ENCODE assay signal across 21 mouse cellular contexts in the genomic region with DNA sequence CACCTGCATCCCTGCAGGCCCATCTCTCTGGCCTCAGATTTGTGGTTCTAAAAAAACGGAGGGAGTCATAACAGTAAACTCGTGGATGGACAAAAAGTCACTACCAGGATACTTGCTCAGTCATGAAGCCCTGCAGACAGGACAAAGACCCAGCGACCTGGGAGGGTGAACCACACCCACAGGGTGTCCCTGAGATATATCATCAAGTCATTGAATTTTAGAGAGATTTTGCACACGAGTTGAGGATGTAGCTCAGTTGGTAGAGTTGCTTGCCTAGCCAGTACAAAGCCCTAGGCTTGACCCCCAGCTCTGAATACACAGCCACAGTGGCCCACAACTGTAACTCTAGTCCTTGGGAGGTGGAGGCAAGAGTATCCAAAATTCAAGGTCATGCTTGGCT. TPM values are rescaled to one million over a fixed set of nuclear protein-coding genes. Genes with fewer than 3 reads are reported as not detected.
DNase-seq lines count a peak whose midpoint lies in the region; ATAC-seq and TF ChIP-seq lines count a peak whose summit lies in the region.
"Had no signal": no experiment of that assay in that cellular context is flagged by ENCODE, and none has a peak within 500 bp of the region (broad histone marks: within the 10 kb centered on the region; RNA-seq: fewer than 3 reads in every experiment).

No protein-coding gene starts in this region.

- WGBS in heart, postnatal 0 days = 75% methylated on average over 4 of the region's 4 CpGs
- 80% methylated on average over 4 of the region's 4 CpGs for WGBS in midbrain, embryonic 10.5 days
- 80% methylated on average over 4 of the region's 4 CpGs for WGBS in midbrain, embryonic 13.5 days
- WGBS in stomach, postnatal 0 days = 67% methylated on average over 4 of the region's 4 CpGs

- DNase-seq in gastrocnemius, adult 2 months = no peak
- DNase-seq in gastrocnemius, adult 8-10 months (ENCODE audit: low spot score in 2 of 2) = no peak
- no peak for DNase-seq in heart, postnatal 0 days (ENCODE audit: low spot score)
- no peak for DNase-seq in heart, postnatal 14 days
- no peak for DNase-seq in midbrain, embryonic 10.5 days (ENCODE audit: low spot score)
- DNase-seq in stomach, postnatal 0 days (ENCODE audit: low spot score) = no peak
- no peak for DNase-seq in embryo, embryonic 10.5 days (ENCODE audit: low spot score)
- DNase-seq: cerebellum, adult 11-12 months; gastrocnemius, postnatal 10 days; liver had no signal

- no peaks in the 10 kb centered on the region for H3K27me3 ChIP-seq in heart, postnatal 0 days (ENCODE audit: control insufficient read depth, insufficient read depth, low read length)
- no peaks in the 10 kb centered on the region for H3K27me3 ChIP-seq in midbrain, embryonic 10.5 days (ENCODE audit: low read depth, poor library complexity, severe bottlenecking)
- no peaks in the 10 kb centered on the region for H3K27me3 ChIP-seq in midbrain, embryonic 13.5 days
- H3K27me3 ChIP-seq in stomach, postnatal 0 days (ENCODE audit: control insufficient read depth, insufficient read depth, low read length) = no peaks in the 10 kb centered on the region
- H3K27me3 ChIP-seq: hindbrain, embryonic 15.5 days; Patski had no signal

- TF ChIP-seq CTCF in gastrocnemius, adult 2 months (IDR thresholded peaks at IDR 0.05) = no peak
- no peak for TF ChIP-seq CTCF in heart, postnatal 0 days (IDR thresholded peaks at IDR 0.05; ENCODE audit: low read depth)
- TF ChIP-seq CTCF in stomach, postnatal 0 days (IDR thresholded peaks at IDR 0.05; ENCODE audit: low read depth) = no peak

- intact Hi-C loops in gastrocnemius, adult 2 months (cut with DNase I) = no loop called here
- intact Hi-C loops in heart, postnatal 14 days (cut with DNase I) = loop anchor here (5.0 kb wide), 1 partner anchor 36 kb away; no protein-coding TSS in a partner anchor

- H3K27ac ChIP-seq in gastrocnemius, adult 2 months = peak overlapping the region; percentile 31; the same call in 1 of the 2 replicates
- peak overlapping the region; percentile 71 for H3K27ac ChIP-seq in heart, postnatal 0 days (ENCODE audit: low read depth)
- H3K27ac ChIP-seq in midbrain, embryonic 10.5 days (replicated peaks) = peak overlapping the region; percentile 71
- H3K27ac ChIP-seq in midbrain, embryonic 13.5 days = no peak overlapping the region
- 0 out of 2 replicates have a peak overlapping the region, but pooled peaks have one; percentile 24 for H3K27ac ChIP-seq in stomach, postnatal 0 days (replicated peaks)
- H3K27ac ChIP-seq: hindbrain, embryonic 15.5 days had no signal

- H3K36me3 ChIP-seq in heart, postnatal 0 days (replicated peaks; ENCODE audit: control insufficient read depth, insufficient read depth, low read length) = no peaks in the 10 kb centered on the region
- no peaks in the 10 kb centered on the region for H3K36me3 ChIP-seq in midbrain, embryonic 10.5 days
- H3K36me3 ChIP-seq in midbrain, embryonic 13.5 days = no peaks in the 10 kb centered on the region
- H3K36me3 ChIP-seq in stomach, postnatal 0 days (ENCODE audit: control insufficient read depth, insufficient read depth, low read length) = no peaks in the 10 kb centered on the region
- H3K36me3 ChIP-seq: hindbrain, embryonic 15.5 days had no signal

- no peaks in the 10 kb centered on the region for H3K9me3 ChIP-seq in heart, postnatal 0 days (replicated peaks; ENCODE audit: control insufficient read depth, low read length)
- H3K9me3 ChIP-seq in midbrain, embryonic 10.5 days (replicated peaks) = no peaks in the 10 kb centered on the region
- no peaks in the 10 kb centered on the region for H3K9me3 ChIP-seq in midbrain, embryonic 13.5 days
- H3K9me3 ChIP-seq in stomach, postnatal 0 days (ENCODE audit: control insufficient read depth, low read length) = no peaks in the 10 kb centered on the region
- H3K9me3 ChIP-seq: hindbrain, embryonic 15.5 days had no signal

- ATAC-seq in heart, postnatal 0 days (ENCODE audit: insufficient read depth, low read depth) = no peak
- ATAC-seq in midbrain, embryonic 13.5 days = no peak
- ATAC-seq in stomach, postnatal 0 days (ENCODE audit: low FRiP score, low TSS enrichment) = no peak
- ATAC-seq: forebrain, embryonic 16.5 days; intestine, postnatal 0 days; Patski had no signal

- H3K4me1 ChIP-seq in heart, postnatal 0 days (ENCODE audit: control insufficient read depth, insufficient read depth) = 0 out of 2 replicates have a peak, but pooled peaks cover under 1% of the 10 kb centered on the region
- peaks cover 31% of the 10 kb centered on the region for H3K4me1 ChIP-seq in midbrain, embryonic 10.5 days
- no peaks in the 10 kb centered on the region for H3K4me1 ChIP-seq in midbrain, embryonic 13.5 days (replicated peaks)
- no peaks in the 10 kb centered on the region; the same call in 1 of the 2 replicates for H3K4me1 ChIP-seq in stomach, postnatal 0 days (replicated peaks; ENCODE audit: control insufficient read depth, insufficient read depth)
- H3K4me1 ChIP-seq: hindbrain, embryonic 15.5 days had no signal

- no peak for TF ChIP-seq EP300 in heart, postnatal 0 days (IDR thresholded peaks at IDR 0.05; ENCODE audit: low read depth)
- TF ChIP-seq EP300 in stomach, postnatal 0 days (optimal IDR thresholded peaks at IDR 0.05) = no peak

- no peak overlapping the region for H3K4me2 ChIP-seq in heart, postnatal 0 days (ENCODE audit: low read depth, low read length)
- H3K4me2 ChIP-seq in midbrain, embryonic 13.5 days (replicated peaks) = no peak overlapping the region
- H3K4me2 ChIP-seq in stomach, postnatal 0 days (replicated peaks; ENCODE audit: low read depth) = no peak overlapping the region
- H3K4me2 ChIP-seq: hindbrain, embryonic 15.5 days; lung, embryonic 14.5 days had no signal

- H3K9ac ChIP-seq in heart, postnatal 0 days (replicated peaks; ENCODE audit: low read depth, low read length) = no peak overlapping the region
- no peak overlapping the region for H3K9ac ChIP-seq in midbrain, embryonic 13.5 days (replicated peaks)
- no peak overlapping the region for H3K9ac ChIP-seq in stomach, postnatal 0 days (ENCODE audit: low read length)
- H3K9ac ChIP-seq: hindbrain, embryonic 15.5 days; lung, embryonic 14.5 days had no signal

- no peak overlapping the region for H3K4me3 ChIP-seq in gastrocnemius, adult 2 months
- no peak overlapping the region for H3K4me3 ChIP-seq in heart, postnatal 0 days (ENCODE audit: low read depth, low read length)
- H3K4me3 ChIP-seq in midbrain, embryonic 10.5 days = no peak overlapping the region
- H3K4me3 ChIP-seq in midbrain, embryonic 13.5 days (replicated peaks) = no peak overlapping the region
- H3K4me3 ChIP-seq in stomach, postnatal 0 days (ENCODE audit: low read depth, low read length) = no peak overlapping the region
- H3K4me3 ChIP-seq: hindbrain, embryonic 15.5 days; megakaryocyte, embryonic 14.5 days had no signal

RNA-seq across cellular contexts. Expression of a gene that starts 7.4 kb away (rescaled TPM):
- total RNA-seq in gastrocnemius, adult 2 months (2021) = 10 to 100 TPM; 55.2 to 77.5 TPM
- 10 to 100 TPM; 42.0 to 54.1 (median 50.0) TPM for total RNA-seq in gastrocnemius, adult 8-10 months (2022)
- total RNA-seq in heart, postnatal 0 days (2014; rRNA removed; ENCODE audit: low replicate concordance) = 473 and 516 TPM in 2 replicates
- polyA plus RNA-seq in heart, postnatal 0 days (2015; fragmentation: Nextera tagmentation; extraction: Ambion mirVana) = 41.2 and 42.4 TPM in 2 replicates
- 100 to 1,000 TPM; 436 to 447 TPM for total RNA-seq in heart, postnatal 14 days (2021)
- polyA plus RNA-seq in midbrain, embryonic 10.5 days (2016; fragmentation: Nextera tagmentation; extraction: Ambion mirVana) = 11.6 and 15.3 TPM in 2 replicates
- polyA plus RNA-seq in midbrain, embryonic 13.5 days (2015; fragmentation: Nextera tagmentation; extraction: Ambion mirVana) = 4.2 and 5.0 TPM in 2 replicates
- polyA plus RNA-seq in stomach, postnatal 0 days (2015; fragmentation: Nextera tagmentation; extraction: Ambion mirVana) = 16.0 and 18.8 TPM in 2 replicates

RNA-seq across cellular contexts. Expression of a gene that starts 8.1 kb away (rescaled TPM):
- not detected for total RNA-seq in gastrocnemius, adult 2 months (2021)
- not detected for total RNA-seq in gastrocnemius, adult 8-10 months (2022)
- not detected in 2 replicates for total RNA-seq in heart, postnatal 0 days (2014; rRNA removed; ENCODE audit: low replicate concordance)
- polyA plus RNA-seq in heart, postnatal 0 days (2015; fragmentation: Nextera tagmentation; extraction: Ambion mirVana) = not detected in 2 replicates
- total RNA-seq in heart, postnatal 14 days (2021) = not detected
- not detected in 2 replicates for polyA plus RNA-seq in midbrain, embryonic 10.5 days (2016; fragmentation: Nextera tagmentation; extraction: Ambion mirVana)
- not detected in 2 replicates for polyA plus RNA-seq in midbrain, embryonic 13.5 days (2015; fragmentation: Nextera tagmentation; extraction: Ambion mirVana)
- not detected in 2 replicates for polyA plus RNA-seq in stomach, postnatal 0 days (2015; fragmentation: Nextera tagmentation; extraction: Ambion mirVana)
- total RNA-seq: CH12.LX; gastrocnemius, postnatal 10 days; layer of hippocampus, adult 18-20 months; left cerebral cortex, adult 8-10 months had no signal
- polyA plus RNA-seq: forebrain, embryonic 16.5 days; hindbrain, embryonic 15.5 days; intestine, postnatal 0 days; lung, embryonic 14.5 days; neural tube, embryonic 14.5 days; Patski had no signal

RNA-seq across cellular contexts. Expression of a gene that starts 30.9 kb away (rescaled TPM):
- total RNA-seq in gastrocnemius, adult 2 months (2021) = not detected
- total RNA-seq in gastrocnemius, adult 8-10 months (2022) = not detected
- total RNA-seq in heart, postnatal 0 days (2014; rRNA removed; ENCODE audit: low replicate concordance) = not detected in 2 replicates
- polyA plus RNA-seq in heart, postnatal 0 days (2015; fragmentation: Nextera tagmentation; extraction: Ambion mirVana) = not detected in 2 replicates
- total RNA-seq in heart, postnatal 14 days (2021) = not detected
- polyA plus RNA-seq in midbrain, embryonic 10.5 days (2016; fragmentation: Nextera tagmentation; extraction: Ambion mirVana) = not detected in 2 replicates
- polyA plus RNA-seq in midbrain, embryonic 13.5 days (2015; fragmentation: Nextera tagmentation; extraction: Ambion mirVana) = not detected in 2 replicates
- 4.1 and 4.8 TPM in 2 replicates for polyA plus RNA-seq in stomach, postnatal 0 days (2015; fragmentation: Nextera tagmentation; extraction: Ambion mirVana)
- total RNA-seq: CH12.LX; gastrocnemius, postnatal 10 days; layer of hippocampus, adult 18-20 months; left cerebral cortex, adult 8-10 months had no signal
- polyA plus RNA-seq: forebrain, embryonic 16.5 days; hindbrain, embryonic 15.5 days; lung, embryonic 14.5 days; neural tube, embryonic 14.5 days; Patski had no signal

RNA-seq across cellular contexts. Expression of a gene that starts 51.6 kb away (rescaled TPM):
- not detected for total RNA-seq in gastrocnemius, adult 2 months (2021)
- not detected for total RNA-seq in gastrocnemius, adult 8-10 months (2022)
- total RNA-seq in heart, postnatal 0 days (2014; rRNA removed; ENCODE audit: low replicate concordance) = not detected in 2 replicates
- not detected in 2 replicates for polyA plus RNA-seq in heart, postnatal 0 days (2015; fragmentation: Nextera tagmentation; extraction: Ambion mirVana)
- total RNA-seq in heart, postnatal 14 days (2021) = not detected
- not detected in 2 replicates for polyA plus RNA-seq in midbrain, embryonic 10.5 days (2016; fragmentation: Nextera tagmentation; extraction: Ambion mirVana)
- not detected in 2 replicates for polyA plus RNA-seq in midbrain, embryonic 13.5 days (2015; fragmentation: Nextera tagmentation; extraction: Ambion mirVana)
- polyA plus RNA-seq in stomach, postnatal 0 days (2015; fragmentation: Nextera tagmentation; extraction: Ambion mirVana) = not detected in 2 replicates
- total RNA-seq: CH12.LX; gastrocnemius, postnatal 10 days; layer of hippocampus, adult 18-20 months; left cerebral cortex, adult 8-10 months had no signal
- polyA plus RNA-seq: forebrain, embryonic 16.5 days; hindbrain, embryonic 15.5 days; intestine, postnatal 0 days; lung, embryonic 14.5 days; neural tube, embryonic 14.5 days; Patski had no signal
